Mouse (Mus musculus): Measurements from ENCODE around the gene Aff1. TPM values are rescaled to one million over a fixed set of nuclear protein-coding genes. Genes with fewer than 3 reads are reported as not detected.

Gene Aff1
- polyA plus RNA-seq, 2 experiments, result 7.0 to 17.1 TPM

DNA sequence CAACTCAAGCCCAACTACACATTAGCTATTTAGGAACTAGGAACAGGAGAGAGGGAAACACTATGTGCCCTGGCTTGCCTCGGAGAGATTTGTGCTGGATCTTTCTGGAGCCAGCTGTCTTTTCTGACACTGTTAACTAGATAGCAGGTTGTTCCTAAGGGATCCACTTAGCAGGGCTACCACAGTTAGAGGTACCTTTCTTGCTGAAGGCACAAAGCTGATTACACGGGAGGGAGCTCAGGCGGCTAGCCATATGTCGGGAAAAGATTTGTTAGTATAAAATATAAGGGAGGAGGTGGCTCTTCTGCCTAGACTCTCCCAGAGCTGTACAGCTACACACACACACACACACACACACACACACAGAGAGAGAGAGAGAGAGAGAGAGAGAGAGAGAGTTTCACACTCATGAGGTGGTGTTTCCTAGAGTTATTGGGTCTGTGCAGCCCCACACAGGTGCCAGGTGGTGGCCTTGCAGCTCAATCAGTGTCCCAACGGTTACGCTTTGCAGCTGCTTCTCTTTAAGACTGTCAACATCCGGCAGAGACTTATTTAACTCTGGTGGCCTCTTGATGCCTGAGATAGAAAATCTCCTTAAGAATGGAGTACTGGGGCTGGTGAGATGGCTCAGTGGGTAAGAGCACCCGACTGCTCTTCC is 34.2 kb downstream of the Aff1 start:
- WGBS (ENCODE audit: insufficient replicate concordance), result 53% methylated on average over 8 of the region's 8 CpGs
- no peak overlapping the region for H3K27ac ChIP-seq
- DNase-seq (ENCODE audit: low read depth in 3 of 3, low spot score in 3 of 3), result no peak

DNA sequence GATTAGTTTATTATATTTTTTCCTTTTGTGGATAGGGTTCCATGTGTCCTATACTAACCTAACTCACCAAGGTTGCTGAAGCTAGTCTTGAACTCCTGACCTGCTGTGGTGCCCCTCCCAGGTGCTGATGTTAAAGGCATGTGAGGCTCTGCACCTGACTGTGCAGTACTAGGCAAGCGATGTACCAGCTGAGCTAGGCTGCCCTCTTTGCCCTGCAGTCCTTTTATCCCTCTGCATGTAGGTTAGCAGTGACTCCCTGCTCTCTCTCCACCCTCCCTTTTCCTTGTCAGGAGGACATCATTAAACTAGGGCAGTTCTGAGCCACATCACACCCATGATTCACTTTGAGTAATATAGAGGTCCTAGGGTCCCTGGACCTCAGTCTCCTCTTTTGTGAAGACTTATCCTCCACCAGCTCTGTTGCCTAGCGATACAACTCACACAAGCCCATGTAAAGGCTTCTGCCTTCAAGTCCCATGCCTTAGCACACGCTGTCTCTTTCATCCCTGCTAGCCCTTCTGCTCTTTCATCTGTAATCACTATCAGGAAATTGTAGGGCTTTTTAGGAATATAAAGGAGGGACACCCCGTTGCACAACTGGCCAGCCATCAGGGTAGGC is 35.7 kb downstream of the Aff1 start:
- Histone ChIP-seq H3K4me2 (ENCODE audit: low read depth) (no peak overlapping the region), H3K4me1 (replicated peaks; ENCODE audit: control insufficient read depth in 2 of 2, insufficient read depth in 2 of 2, low read length in 1 of 2) (peaks cover 0 to 7% of the 10 kb centered on the region in 2 experiments; a peak in 3 of 4 replicates), H3K27ac (no peak overlapping the region), H3K4me3 (ENCODE audit: insufficient read depth in 1 of 2, low read depth in 2 of 2, low read length in 2 of 2) (no peak overlapping the region), H3K9me3 (ENCODE audit: control insufficient read depth, low read length) (no peaks in the 10 kb centered on the region), H3K27me3 (ENCODE audit: control insufficient read depth, insufficient read depth, low read length) (no peaks in the 10 kb centered on the region; the same call in 1 of the 2 replicates), H3K36me3 (replicated peaks; ENCODE audit: control insufficient read depth, insufficient read depth, low read depth) (no peaks in the 10 kb centered on the region), H3K9ac (replicated peaks) (no peak overlapping the region)
- whole genome bisulfite sequencing (ENCODE audit: insufficient replicate concordance), result 76% methylated on average over 4 of the region's 4 CpGs
- no peak for DNase-seq (ENCODE audit: low read depth in 3 of 3, low spot score in 3 of 3)
- no peak for TF ChIP-seq CTCF (IDR thresholded peaks at IDR 0.05; ENCODE audit: low read depth)
- TF ChIP-seq EP300 (IDR thresholded peaks at IDR 0.05; ENCODE audit: low read depth), result no peak
- ATAC-seq (ENCODE audit: insufficient read depth), result no peak

More for the DNA sequence above, 34.2 kb downstream of the Aff1 start:
- Histone ChIP-seq H3K4me1 (replicated peaks; ENCODE audit: control insufficient read depth in 2 of 2, insufficient read depth in 2 of 2, low read length in 1 of 2) (peaks cover 0 to 6% of the 10 kb centered on the region in 2 experiments; a peak in 3 of 4 replicates), H3K27me3 (ENCODE audit: control insufficient read depth, insufficient read depth, low read length) (no peaks in the 10 kb centered on the region; the same call in 1 of the 2 replicates), H3K9me3 (ENCODE audit: control insufficient read depth, low read length) (no peaks in the 10 kb centered on the region), H3K4me2 (ENCODE audit: low read depth) (no peak overlapping the region), H3K4me3 (ENCODE audit: insufficient read depth in 1 of 2, low read depth in 2 of 2, low read length in 2 of 2) (no peak overlapping the region), H3K9ac (replicated peaks) (no peak overlapping the region), H3K36me3 (replicated peaks; ENCODE audit: control insufficient read depth, insufficient read depth, low read depth) (no peaks in the 10 kb centered on the region)
- ATAC-seq (ENCODE audit: insufficient read depth), result no peak
- TF ChIP-seq CTCF (IDR thresholded peaks at IDR 0.05; ENCODE audit: low read depth), result no peak
- no peak for TF ChIP-seq EP300 (IDR thresholded peaks at IDR 0.05; ENCODE audit: low read depth)

DNA sequence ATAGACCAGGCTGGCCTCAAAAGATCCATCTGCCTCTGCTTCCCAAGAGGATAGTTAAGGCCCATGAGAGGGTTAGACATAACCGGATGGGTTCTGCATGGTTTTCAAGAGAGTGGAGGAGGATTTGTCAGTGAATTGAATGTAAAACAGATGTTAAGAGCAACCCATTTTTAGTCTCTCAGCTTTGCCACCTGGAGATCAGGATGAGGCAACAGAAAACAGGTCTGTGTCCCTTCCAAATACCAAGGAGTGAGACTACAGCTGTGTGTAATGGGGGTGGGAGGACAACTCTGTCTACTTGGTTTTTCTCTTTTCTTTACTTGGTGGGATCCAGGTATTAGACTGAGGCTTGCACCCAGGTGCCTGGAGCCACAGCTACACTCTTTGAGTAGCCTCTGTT is 37.1 kb downstream of the Aff1 start:
- H3K4me2 ChIP-seq (ENCODE audit: low read depth), result no peak overlapping the region
- H3K9me3 ChIP-seq (ENCODE audit: control insufficient read depth, low read length), result no peaks in the 10 kb centered on the region
- H3K4me3 ChIP-seq (ENCODE audit: insufficient read depth in 1 of 2, low read depth in 2 of 2, low read length in 2 of 2), result no peak overlapping the region
- no peaks in the 10 kb centered on the region for H3K36me3 ChIP-seq (replicated peaks; ENCODE audit: control insufficient read depth, insufficient read depth, low read depth)
- H3K9ac ChIP-seq (replicated peaks), result no peak overlapping the region
- WGBS (ENCODE audit: insufficient replicate concordance), result 55% methylated on average over 1 of the region's 1 CpGs
- TF ChIP-seq EP300 (IDR thresholded peaks at IDR 0.05; ENCODE audit: low read depth) (no peak), CTCF (IDR thresholded peaks at IDR 0.05; ENCODE audit: low read depth) (no peak)
- ATAC-seq (ENCODE audit: insufficient read depth) (no peak), DNase-seq (ENCODE audit: low read depth in 3 of 3, low spot score in 3 of 3) (no peak)
- H3K27ac ChIP-seq, result no peak overlapping the region
- H3K4me1 ChIP-seq (replicated peaks; ENCODE audit: control insufficient read depth in 2 of 2, insufficient read depth in 2 of 2, low read length in 1 of 2), result peaks cover 5 to 9% of the 10 kb centered on the region in 2 experiments; a peak in 3 of 4 replicates
- no peaks in the 10 kb centered on the region; the same call in 1 of the 2 replicates for H3K27me3 ChIP-seq (ENCODE audit: control insufficient read depth, insufficient read depth, low read length)

DNA sequence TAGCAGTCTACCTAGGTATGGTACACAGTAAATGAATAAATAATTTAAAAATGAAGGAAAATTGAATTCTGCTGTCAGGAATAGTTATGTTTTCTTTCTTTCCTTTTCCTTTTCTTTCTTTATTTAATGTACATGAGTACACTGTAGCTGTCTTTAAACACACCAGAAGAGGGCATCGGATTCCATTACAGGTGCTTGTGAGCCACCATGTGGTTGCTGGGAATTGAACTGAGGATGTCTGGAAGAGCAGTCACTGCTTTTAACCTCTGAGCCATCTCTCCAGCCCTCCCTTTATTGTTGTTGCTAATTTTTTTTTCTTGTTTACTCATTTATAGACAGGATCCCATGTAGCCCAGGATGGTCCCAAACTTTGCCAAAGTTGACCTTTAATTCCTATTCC is 38.0 kb downstream of the Aff1 start:
- Histone ChIP-seq H3K36me3 (replicated peaks; ENCODE audit: control insufficient read depth, insufficient read depth, low read depth) (no peaks in the 10 kb centered on the region), H3K9ac (replicated peaks) (no peak overlapping the region), H3K9me3 (ENCODE audit: control insufficient read depth, low read length) (no peaks in the 10 kb centered on the region), H3K27ac (no peak overlapping the region), H3K4me3 (ENCODE audit: insufficient read depth in 1 of 2, low read depth in 2 of 2, low read length in 2 of 2) (no peak overlapping the region), H3K4me2 (ENCODE audit: low read depth) (no peak overlapping the region), H3K27me3 (ENCODE audit: control insufficient read depth, insufficient read depth, low read length) (no peaks in the 10 kb centered on the region; the same call in 1 of the 2 replicates), H3K4me1 (replicated peaks; ENCODE audit: control insufficient read depth in 2 of 2, insufficient read depth in 2 of 2, low read length in 1 of 2) (peaks cover 13 to 14% of the 10 kb centered on the region in 2 experiments)
- no peak for ATAC-seq (ENCODE audit: insufficient read depth)
- WGBS (ENCODE audit: insufficient replicate concordance), result 69% methylated on average over 1 of the region's 1 CpGs
- DNase-seq (ENCODE audit: low read depth in 3 of 3, low spot score in 3 of 3), result no peak
- TF ChIP-seq EP300 (IDR thresholded peaks at IDR 0.05; ENCODE audit: low read depth) (no peak), CTCF (IDR thresholded peaks at IDR 0.05; ENCODE audit: low read depth) (peak; percentile 32)

DNA sequence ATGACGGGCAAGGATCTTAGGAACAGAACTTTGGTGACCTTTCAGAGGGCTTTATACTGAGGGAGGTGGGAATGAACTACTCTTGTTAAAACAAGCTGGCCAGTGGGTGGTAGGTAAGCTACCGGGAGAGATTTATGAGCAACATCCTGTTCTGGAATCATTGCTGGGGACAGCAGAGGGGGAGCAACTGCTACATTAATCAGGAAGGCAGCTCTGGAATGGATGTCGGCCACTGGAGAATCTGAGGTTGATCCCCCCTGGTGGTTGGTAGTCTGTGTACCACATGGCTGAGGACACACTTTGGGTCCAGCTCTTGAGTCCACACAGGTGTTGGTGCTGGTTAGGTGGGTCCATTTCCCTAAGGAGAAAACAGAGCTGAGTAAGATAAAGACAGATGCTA is 38.6 kb downstream of the Aff1 start:
- Histone ChIP-seq H3K36me3 (replicated peaks; ENCODE audit: control insufficient read depth, insufficient read depth, low read depth) (no peaks in the 10 kb centered on the region), H3K27ac (no peak overlapping the region), H3K9ac (replicated peaks) (no peak overlapping the region), H3K27me3 (ENCODE audit: control insufficient read depth, insufficient read depth, low read length) (no peaks in the 10 kb centered on the region), H3K4me3 (ENCODE audit: insufficient read depth in 1 of 2, low read depth in 2 of 2, low read length in 2 of 2) (no peak overlapping the region), H3K4me1 (replicated peaks; ENCODE audit: control insufficient read depth in 2 of 2, insufficient read depth in 2 of 2, low read length in 1 of 2) (peaks cover 16 to 20% of the 10 kb centered on the region in 2 experiments), H3K4me2 (ENCODE audit: low read depth) (no peak overlapping the region), H3K9me3 (ENCODE audit: control insufficient read depth, low read length) (no peaks in the 10 kb centered on the region)
- ATAC-seq (ENCODE audit: insufficient read depth) (no peak), DNase-seq (ENCODE audit: low read depth in 3 of 3, low spot score in 3 of 3) (no peak)
- WGBS (ENCODE audit: insufficient replicate concordance), result 53% methylated on average over 3 of the region's 3 CpGs
- no peak for TF ChIP-seq EP300 (IDR thresholded peaks at IDR 0.05; ENCODE audit: low read depth)
- no peak for TF ChIP-seq CTCF (IDR thresholded peaks at IDR 0.05; ENCODE audit: low read depth)

Data from liver, embryonic 14.5 days (tissue).